Mouse (Mus musculus): ENCODE results near the gene Abr. TPM values are rescaled to one million over a fixed set of nuclear protein-coding genes. Genes with fewer than 3 reads are reported as not detected.

Gene Abr
- polyA plus RNA-seq, 1 experiment from 2014 or later: 93.5 TPM

DNA sequence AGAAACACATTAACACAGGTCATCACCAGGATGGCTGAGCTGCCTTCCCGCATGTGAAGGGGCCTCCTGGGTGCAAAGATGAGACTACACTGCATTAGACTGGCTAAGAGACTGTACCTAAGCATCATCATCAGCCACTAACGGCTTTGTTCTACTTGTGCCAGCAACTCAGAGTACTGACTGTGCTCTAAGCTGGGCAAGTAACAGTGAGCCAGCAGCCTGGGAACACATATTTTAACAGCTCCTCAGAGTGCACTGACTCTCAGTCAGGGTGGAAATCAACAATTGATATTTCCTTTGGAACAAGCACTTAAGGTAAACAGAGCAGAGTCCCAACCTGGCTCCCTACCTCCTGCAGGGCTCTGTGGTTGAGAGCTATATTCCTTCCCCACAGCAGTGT lies 250.0 kb downstream of the Abr start:
- Histone ChIP-seq H3K27ac (no peak overlapping the region), H3K36me3 (no peaks in the 10 kb centered on the region), H3K4me3 (replicated peaks) (no peak overlapping the region), H3K9me3 (no peaks in the 10 kb centered on the region), H3K4me2 (replicated peaks) (no peak overlapping the region), H3K9ac (replicated peaks) (no peak overlapping the region), H3K4me1 (replicated peaks) (peaks cover 17% of the 10 kb centered on the region), H3K27me3 (no peaks in the 10 kb centered on the region)
- ATAC-seq: no peak
- 83% methylated on average over 2 of the region's 2 CpGs for WGBS

DNA sequence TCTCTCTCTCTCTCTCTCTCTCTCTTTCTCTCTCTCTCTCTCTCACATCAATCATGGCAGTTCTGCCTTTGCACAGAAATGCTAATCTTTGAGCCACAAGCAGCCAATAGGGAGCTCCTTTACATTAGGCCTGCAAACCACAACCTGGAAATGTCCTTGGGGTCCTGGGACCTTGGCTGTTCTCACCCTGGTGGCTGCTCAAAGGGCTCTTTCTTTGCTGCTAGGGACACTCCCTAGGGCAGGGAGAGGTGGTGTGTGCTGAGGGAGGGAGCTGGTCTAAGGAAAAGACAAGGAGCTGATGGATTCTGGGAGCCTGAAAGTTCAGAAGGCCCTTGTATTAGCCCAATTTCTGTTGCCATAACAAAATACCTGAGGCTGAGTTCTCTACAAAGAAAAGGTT lies 251.6 kb downstream of the Abr start:
- no peaks in the 10 kb centered on the region for H3K9me3 ChIP-seq
- no peak overlapping the region for H3K27ac ChIP-seq
- no peak overlapping the region for H3K4me2 ChIP-seq (replicated peaks)
- no peaks in the 10 kb centered on the region for H3K36me3 ChIP-seq
- H3K4me1 ChIP-seq (replicated peaks): peaks cover 15% of the 10 kb centered on the region
- ATAC-seq: no peak
- H3K27me3 ChIP-seq: no peaks in the 10 kb centered on the region
- H3K9ac ChIP-seq (replicated peaks): no peak overlapping the region
- H3K4me3 ChIP-seq (replicated peaks): no peak overlapping the region

Other genes with a start within 250 kb of the Abr start
- gene Nxn, start 223.2 kb downstream of the Abr start, polyA plus RNA-seq (2015; fragmentation: Nextera tagmentation; extraction: Ambion mirVana): 29.0 and 34.3 TPM in 2 replicates
- gene Timm22, start 215.4 kb downstream of the Abr start, polyA plus RNA-seq (2015; fragmentation: Nextera tagmentation; extraction: Ambion mirVana): 96.3 and 102 TPM in 2 replicates
- gene Bhlha9, start 50.2 kb upstream of the Abr start, polyA plus RNA-seq (2015; fragmentation: Nextera tagmentation; extraction: Ambion mirVana): 0.22 and 0.26 TPM in 2 replicates
- gene Trarg1, start 57.5 kb upstream of the Abr start, polyA plus RNA-seq (2015; fragmentation: Nextera tagmentation; extraction: Ambion mirVana): 0.08 TPM in 1 of 2 replicates, not detected in the other
- gene Gosr1, start 141.3 kb upstream of the Abr start, polyA plus RNA-seq (2015; fragmentation: Nextera tagmentation; extraction: Ambion mirVana): 24.3 and 24.7 TPM in 2 replicates
- 5.8 and 6.5 TPM in 2 replicates for gene Cpd, start 224.7 kb upstream of the Abr start, polyA plus RNA-seq (2015; fragmentation: Nextera tagmentation; extraction: Ambion mirVana)